Mouse (Mus musculus) kidney, postnatal 0 days (tissue): ENCODE results near the gene Unc45a. TPM values are rescaled to one million over a fixed set of nuclear protein-coding genes. Genes with fewer than 3 reads are reported as not detected.
A peak's percentile ranks its signal among the peaks of the same experiment; 100 is the strongest.

Experiments used
- ATAC-seq: fragments of 200-750 bp; cut with Nextera tagmentation; replicated peaks from 2 replicates; pipeline ENCODE4 v1.8.0; 2017; ENCODE audit warnings: low read depth, moderate number of reproducible peaks, moderate TSS enrichment, moderate library complexity; ENCODE audit not compliant: low FRiP score
- DNase-seq: peaks from one replicate; pipeline ENCODE4 v3.0.0-alpha.2; 2016; ENCODE audit warnings: low spot score
- H3K27ac ChIP-seq: fragments of 300-500 bp; sonication (generic); 2 replicates; pipeline ENCODE4 v1.5.1; 2014; ENCODE audit warnings: mild to moderate bottlenecking
- H3K27me3 ChIP-seq: fragments of 300-500 bp; sonication (generic); 2 replicates; pipeline ENCODE4 v1.6.1; 2014; ENCODE audit warnings: low read length, mixed read lengths; ENCODE audit not compliant: insufficient read depth
- H3K36me3 ChIP-seq: fragments of 300-500 bp; sonication (generic); 2 replicates; pipeline ENCODE4 v1.6.1; 2014; ENCODE audit warnings: low read length, mixed read lengths; ENCODE audit not compliant: insufficient read depth
- H3K4me1 ChIP-seq: fragments of 300-500 bp; sonication (generic); replicated peaks from 2 replicates; pipeline ENCODE4 v1.6.1; 2014; ENCODE audit warnings: antibody characterized with exemption, low read length, mixed read lengths; ENCODE audit not compliant: insufficient read depth
- H3K4me2 ChIP-seq: fragments of 300-500 bp; sonication (generic); 2 replicates; pipeline ENCODE4 v1.6.1; 2014; ENCODE audit warnings: mild to moderate bottlenecking, low read length, moderate library complexity, mixed read lengths
- H3K4me3 ChIP-seq: fragments of 300-500 bp; sonication (generic); replicated peaks from 2 replicates; pipeline ENCODE4 v1.5.1; 2014; ENCODE audit warnings: low read depth, low read length
- H3K9ac ChIP-seq: fragments of 300-500 bp; sonication (generic); 2 replicates; pipeline ENCODE4 v1.6.1; 2014; ENCODE audit warnings: low read depth, low read length
- H3K9me3 ChIP-seq: fragments of 300-500 bp; sonication (generic); replicated peaks from 2 replicates; pipeline ENCODE4 v1.6.1; 2016; ENCODE audit warnings: low read length, inconsistent platforms, mixed read lengths
- CTCF ChIP-seq: IDR thresholded peaks from 2 replicates; pipeline ENCODE4 v1.5.1; 2016; ENCODE audit warnings: antibody characterized with exemption, low read depth, mild to moderate bottlenecking, moderate library complexity
- WGBS: fragments of 180-500 bp; shearing (Covaris S2); extraction: QIAGEN DNeasy Blood & Tissue Kit; methylation state at CpG from one replicate; pipeline ENCODE4 v1.1.7; 2014; 5-methylcytosine and 5-hydroxymethylcytosine counted together
- polyA plus RNA-seq: library from polyadenylated mRNA; unstranded; fragments of >200 nt; fragmentation: Nextera tagmentation; extraction: Ambion mirVana; gene quantifications from 2 replicates; pipeline ENCODE4 v1.2.1, GENCODE M21; 2015

Gene Unc45a
- polyA plus RNA-seq, 1 experiment from 2014 or later, result 28.2 TPM

GRCm38 (mm10) chr7:80310771-80311170 is 30.0 kb downstream of the Unc45a start:
- ATAC-seq (no peak), DNase-seq (no peak)
- H3K9ac ChIP-seq, result no peak overlapping the region
- WGBS, result 75% methylated on average over 7 of the region's 7 CpGs
- no peak overlapping the region for H3K4me2 ChIP-seq
- no peaks in the 10 kb centered on the region for H3K27me3 ChIP-seq
- TF ChIP-seq CTCF, result no peak
- peaks cover 64% of the 10 kb centered on the region for H3K36me3 ChIP-seq
- no peaks in the 10 kb centered on the region for H3K9me3 ChIP-seq
- H3K4me3 ChIP-seq, result no peak overlapping the region
- no peak overlapping the region for H3K27ac ChIP-seq
- H3K4me1 ChIP-seq, result no peaks in the 10 kb centered on the region

- TF ChIP-seq CTCF, result peak; percentile 47
- DNase-seq, result no peak
- no peak for ATAC-seq
Measured at GRCm38 (mm10) chr7:80307766-80308165, 33.0 kb downstream of the Unc45a start.

GRCm38 (mm10) chr7:80301522-80301921 is 39.3 kb downstream of the Unc45a start:
- Histone ChIP-seq H3K9me3 (no peaks in the 10 kb centered on the region), H3K9ac (no peak overlapping the region), H3K27ac (no peak overlapping the region), H3K36me3 (peaks cover 30% of the 10 kb centered on the region), H3K4me1 (no peaks in the 10 kb centered on the region), H3K4me2 (no peak overlapping the region), H3K4me3 (no peak overlapping the region), H3K27me3 (no peaks in the 10 kb centered on the region)
- DNase-seq (no peak), ATAC-seq (no peak)
- TF ChIP-seq CTCF, result peak; percentile 28; the same call in 1 of the 2 replicates
- WGBS, result 87% methylated on average over 2 of the region's 2 CpGs

More at GRCm38 (mm10) chr7:80307766-80308165, 33.0 kb downstream of the Unc45a start:
- WGBS, result 84% methylated on average over 3 of the region's 3 CpGs
- H3K9me3 ChIP-seq, result no peaks in the 10 kb centered on the region
- H3K27ac ChIP-seq, result no peak overlapping the region
- H3K4me3 ChIP-seq, result no peak overlapping the region
- H3K9ac ChIP-seq, result no peak overlapping the region
- H3K27me3 ChIP-seq, result no peaks in the 10 kb centered on the region
- H3K4me2 ChIP-seq, result no peak overlapping the region
- no peaks in the 10 kb centered on the region for H3K4me1 ChIP-seq
- peaks cover 45% of the 10 kb centered on the region for H3K36me3 ChIP-seq

- H3K4me3 ChIP-seq, result no peak overlapping the region
- ATAC-seq (no peak), DNase-seq (no peak)
- H3K4me2 ChIP-seq, result no peak overlapping the region
- H3K36me3 ChIP-seq, result peaks cover 30% of the 10 kb centered on the region
- no peak overlapping the region for H3K9ac ChIP-seq
- H3K4me1 ChIP-seq, result no peaks in the 10 kb centered on the region
- H3K9me3 ChIP-seq, result no peaks in the 10 kb centered on the region
- no peak overlapping the region for H3K27ac ChIP-seq
- WGBS, result 86% methylated on average over 3 of the region's 3 CpGs
- no peak for TF ChIP-seq CTCF
- H3K27me3 ChIP-seq, result no peaks in the 10 kb centered on the region
Measured at GRCm38 (mm10) chr7:80299568-80299967, 41.2 kb downstream of the Unc45a start.

- Histone ChIP-seq H3K9ac (no peak overlapping the region), H3K4me1 (no peaks in the 10 kb centered on the region), H3K4me3 (no peak overlapping the region), H3K9me3 (no peaks in the 10 kb centered on the region), H3K27ac (no peak overlapping the region), H3K27me3 (no peaks in the 10 kb centered on the region), H3K4me2 (no peak overlapping the region), H3K36me3 (peaks cover 25% of the 10 kb centered on the region)
- DNase-seq, result no peak
- ATAC-seq, result no peak
- no peak for TF ChIP-seq CTCF
- whole genome bisulfite sequencing, result 91% methylated on average over 4 of the region's 4 CpGs
Measured at GRCm38 (mm10) chr7:80298754-80299153, 42.1 kb downstream of the Unc45a start.

GRCm38 (mm10) chr7:80297041-80297440 is 43.8 kb downstream of the Unc45a start:
- Histone ChIP-seq H3K27me3 (no peaks in the 10 kb centered on the region), H3K27ac (no peak overlapping the region), H3K9ac (no peak overlapping the region), H3K36me3 (peaks cover 17% of the 10 kb centered on the region), H3K4me1 (no peaks in the 10 kb centered on the region), H3K4me2 (no peak overlapping the region), H3K9me3 (no peaks in the 10 kb centered on the region), H3K4me3 (no peak overlapping the region)
- no peak for ATAC-seq
- no peak for DNase-seq
- WGBS, result 77% methylated on average over 3 of the region's 3 CpGs
- no peak for TF ChIP-seq CTCF

- TF ChIP-seq CTCF, result no peak
- Histone ChIP-seq H3K36me3 (peaks cover 12% of the 10 kb centered on the region), H3K4me1 (no peaks in the 10 kb centered on the region), H3K9me3 (no peaks in the 10 kb centered on the region), H3K4me3 (no peak overlapping the region), H3K4me2 (no peak overlapping the region), H3K9ac (no peak overlapping the region), H3K27ac (no peak overlapping the region), H3K27me3 (no peaks in the 10 kb centered on the region)
- ATAC-seq, result no peak
- DNase-seq, result no peak
- WGBS, result 91% methylated on average over 6 of the region's 6 CpGs
Measured at GRCm38 (mm10) chr7:80296462-80296861, 44.3 kb downstream of the Unc45a start.
